Mouse (Mus musculus) stomach, adult 2 months (tissue): ENCODE results near the gene Lhx2. TPM values are rescaled to one million over a fixed set of nuclear protein-coding genes. Genes with fewer than 3 reads are reported as not detected.

ENCODE experiments used
- polyA plus RNA-seq: library from polyadenylated mRNA; depleted of rRNA; stranded (reverse); fragments of >200 nt; gene quantifications from 2 replicates; pipeline ENCODE4 v1.2.3, GENCODE M21; 2012; rRNA removed

Gene Lhx2
- polyA plus RNA-seq = 0.02 and 0.13 TPM in 2 replicates

DNA sequence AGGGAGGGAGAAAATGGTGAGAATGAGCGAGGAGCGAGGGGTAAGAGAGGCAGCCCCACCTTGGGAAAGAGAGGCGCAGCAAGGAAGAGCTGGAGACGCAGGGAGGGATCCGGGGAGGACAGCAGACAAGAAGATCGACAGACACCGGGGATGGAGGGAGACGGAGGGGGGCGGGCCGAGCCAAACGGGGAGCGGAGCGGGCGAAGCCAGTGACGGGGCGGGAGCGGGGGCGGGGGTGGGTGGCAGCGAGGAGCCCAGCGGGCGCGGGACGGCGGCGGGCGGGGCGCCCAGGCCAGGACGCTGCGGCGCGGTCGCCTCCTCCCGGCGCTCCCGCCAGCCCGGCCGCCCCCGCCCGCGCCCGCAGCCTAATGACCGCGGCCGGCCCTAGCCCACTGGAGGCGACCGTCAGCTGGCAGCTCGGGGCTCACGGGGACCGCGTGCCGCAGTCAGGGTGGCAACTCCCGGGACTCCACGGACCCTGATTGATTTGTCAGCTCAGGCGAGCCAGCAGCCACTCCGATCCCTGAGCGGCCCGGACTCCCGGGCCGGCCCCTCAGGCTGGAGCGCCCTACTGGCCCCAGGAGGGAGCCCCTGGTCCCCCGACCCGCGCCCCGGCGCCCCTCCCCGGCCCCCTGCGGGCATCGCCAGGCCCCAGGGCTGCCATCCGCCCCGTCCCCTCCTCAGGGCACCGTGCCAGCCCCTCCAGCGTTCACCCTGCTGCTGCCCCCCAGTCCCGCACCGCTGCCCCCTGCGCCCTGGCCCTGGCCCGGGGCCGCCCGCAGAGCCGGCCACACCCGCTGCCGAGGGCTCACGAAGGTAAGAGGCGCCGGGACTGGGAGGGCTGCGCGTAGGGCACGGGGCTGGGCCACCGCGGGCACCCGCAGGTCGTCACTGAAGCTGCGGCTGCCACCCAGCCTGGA lies at the start of gene Lhx2:
Lhx2 (plus strand) TSS at position 292 of the 920 bp plus-strand sequence.

Other genes starting within 250 kb of the Lhx2 start
- gene Dennd1a, start 51.9 kb upstream of the Lhx2 start, polyA plus RNA-seq = 4.6 and 6.2 TPM in 2 replicates
- 18.1 and 19.6 TPM in 2 replicates for gene Nek6, start 172.4 kb downstream of the Lhx2 start, polyA plus RNA-seq